ENCODE assay signal across 11 mouse cellular contexts in genomic region chr11:53764581-53764980, GRCm38 (mm10). TPM values are rescaled to one million over a fixed set of nuclear protein-coding genes. Genes with fewer than 3 reads are reported as not detected.
A peak's percentile ranks its signal among the peaks of the same experiment; 100 is the strongest.
DNase-seq lines count a peak whose midpoint lies in the region; ATAC-seq lines count a peak whose summit lies in the region.
"Had no signal": no experiment of that assay in that cellular context is flagged by ENCODE, and none has a peak within 500 bp of the region (broad histone marks: within the 10 kb centered on the region; RNA-seq: fewer than 3 reads in every experiment).

No protein-coding gene starts in this region.

- H3K27me3 ChIP-seq in heart, embryonic 15.5 days, result no peaks in the 10 kb centered on the region
- H3K27me3 ChIP-seq in lung, embryonic 16.5 days (ENCODE audit: control insufficient read depth, insufficient read depth, low read depth, low read length), result no peaks in the 10 kb centered on the region
- H3K27me3 ChIP-seq in intestine, embryonic 15.5 days (replicated peaks), result no peaks in the 10 kb centered on the region

- no peaks in the 10 kb centered on the region for H3K36me3 ChIP-seq in heart, embryonic 15.5 days
- no peaks in the 10 kb centered on the region for H3K36me3 ChIP-seq in lung, embryonic 16.5 days (ENCODE audit: control insufficient read depth, insufficient read depth, low read length)
- H3K36me3 ChIP-seq in intestine, embryonic 15.5 days, result no peaks in the 10 kb centered on the region

- peaks cover 49% of the 10 kb centered on the region for H3K4me1 ChIP-seq in heart, embryonic 15.5 days (replicated peaks)
- H3K4me1 ChIP-seq in lung, embryonic 16.5 days (replicated peaks; ENCODE audit: control insufficient read depth, insufficient read depth, low read length), result peaks cover 48% of the 10 kb centered on the region
- peaks cover 54% of the 10 kb centered on the region for H3K4me1 ChIP-seq in intestine, embryonic 15.5 days (replicated peaks)

- H3K9ac ChIP-seq in heart, embryonic 15.5 days, result no peak overlapping the region
- peak overlapping the region; percentile 72 for H3K9ac ChIP-seq in lung, embryonic 16.5 days (ENCODE audit: low read length)
- no peak overlapping the region for H3K9ac ChIP-seq in intestine, embryonic 15.5 days

- no peak for DNase-seq in heart, postnatal 10 days
- DNase-seq in lung, postnatal 36 days, result no peak
- peak; percentile 30 for DNase-seq in naive thymus-derived CD4-positive, alpha-beta T cell, adult 2 months (ENCODE audit: low read depth)
- no peak for DNase-seq in layer of hippocampus, adult 9-10 months (ENCODE audit: low spot score)
- DNase-seq in urinary bladder, postnatal 14 days (ENCODE audit: low spot score), result no peak

- peak overlapping the region; percentile 93 for H3K27ac ChIP-seq in heart, embryonic 15.5 days
- peak overlapping the region; percentile 99 for H3K27ac ChIP-seq in lung, embryonic 16.5 days (ENCODE audit: low read length)
- peak overlapping the region; percentile 98 for H3K27ac ChIP-seq in intestine, embryonic 15.5 days

- H3K4me2 ChIP-seq in heart, embryonic 15.5 days, result no peak overlapping the region
- H3K4me2 ChIP-seq in lung, embryonic 16.5 days (ENCODE audit: low read depth, low read length), result no peak overlapping the region
- no peak overlapping the region for H3K4me2 ChIP-seq in intestine, embryonic 15.5 days (replicated peaks)

- intact Hi-C loops in heart, postnatal 10 days (cut with DNase I), result no loop called here

- 54% methylated on average over 5 of the region's 5 CpGs for WGBS in heart, embryonic 15.5 days
- WGBS in lung, embryonic 16.5 days, result 49% methylated on average over 5 of the region's 5 CpGs
- 63% methylated on average over 5 of the region's 5 CpGs for WGBS in intestine, embryonic 15.5 days

- no peaks in the 10 kb centered on the region for H3K9me3 ChIP-seq in heart, embryonic 15.5 days (replicated peaks)
- H3K9me3 ChIP-seq in lung, embryonic 16.5 days (ENCODE audit: control insufficient read depth, low read length), result no peaks in the 10 kb centered on the region
- H3K9me3 ChIP-seq in intestine, embryonic 15.5 days, result no peaks in the 10 kb centered on the region

- no peak overlapping the region for H3K4me3 ChIP-seq in heart, embryonic 15.5 days
- H3K4me3 ChIP-seq in lung, embryonic 16.5 days (ENCODE audit: low read length), result no peak overlapping the region
- no peak overlapping the region for H3K4me3 ChIP-seq in intestine, embryonic 15.5 days (replicated peaks)

- no peak for ATAC-seq in heart, embryonic 15.5 days (replicated peaks; ENCODE audit: insufficient number of reproducible peaks, insufficient read depth, low FRiP score, low read depth)
- ATAC-seq in lung, embryonic 16.5 days (ENCODE audit: low read depth), result no peak
- ATAC-seq in intestine, embryonic 15.5 days, result no peak

RNA-seq across cellular contexts. Expression of gene Irf1, which starts 5.2 kb away (rescaled TPM):
- 10.2 and 24.9 TPM in 2 replicates for polyA plus RNA-seq in heart, embryonic 15.5 days (2015; fragmentation: Nextera tagmentation; extraction: Ambion mirVana)
- total RNA-seq in heart, postnatal 10 days (2021), result 10 to 100 TPM; 15.3 to 18.4 TPM
- polyA plus RNA-seq in lung, embryonic 16.5 days (2015; fragmentation: Nextera tagmentation; extraction: Ambion mirVana), result 29.7 and 33.9 TPM in 2 replicates
- 43.5 and 45.9 TPM in 2 replicates for polyA plus RNA-seq in intestine, embryonic 15.5 days (2015; fragmentation: Nextera tagmentation; extraction: Ambion mirVana)

RNA-seq across cellular contexts. Expression of gene Gm17334, which starts 8.4 kb away (rescaled TPM):
- polyA plus RNA-seq in heart, embryonic 15.5 days (2015; fragmentation: Nextera tagmentation; extraction: Ambion mirVana), result 0.15 TPM in 1 of 2 replicates, not detected in the other
- under 1 TPM in 1 of 2 experiments, not detected in 1; 0.30 TPM for total RNA-seq in heart, postnatal 10 days (2021)
- 0.24 and 0.39 TPM in 2 replicates for polyA plus RNA-seq in lung, embryonic 16.5 days (2015; fragmentation: Nextera tagmentation; extraction: Ambion mirVana)
- 0.26 and 0.32 TPM in 2 replicates for polyA plus RNA-seq in intestine, embryonic 15.5 days (2015; fragmentation: Nextera tagmentation; extraction: Ambion mirVana)
- total RNA-seq: left cerebral cortex, postnatal 4 days had no signal

RNA-seq across cellular contexts. Expression of gene Il5, which starts 44.0 kb away (rescaled TPM):
- not detected in 2 replicates for polyA plus RNA-seq in heart, embryonic 15.5 days (2015; fragmentation: Nextera tagmentation; extraction: Ambion mirVana)
- not detected for total RNA-seq in heart, postnatal 10 days (2021)
- not detected in 2 replicates for polyA plus RNA-seq in lung, embryonic 16.5 days (2015; fragmentation: Nextera tagmentation; extraction: Ambion mirVana)
- not detected in 2 replicates for polyA plus RNA-seq in intestine, embryonic 15.5 days (2015; fragmentation: Nextera tagmentation; extraction: Ambion mirVana)
- total RNA-seq: hematopoietic stem cell, adult 5-6 weeks; left cerebral cortex, postnatal 4 days had no signal
- polyA plus RNA-seq: midbrain, embryonic 14.5 days had no signal

RNA-seq across cellular contexts. Expression of gene Rad50, which starts 57.5 kb away (rescaled TPM):
- 17.3 and 19.5 TPM in 2 replicates for polyA plus RNA-seq in heart, embryonic 15.5 days (2015; fragmentation: Nextera tagmentation; extraction: Ambion mirVana)
- 10 to 100 TPM in 1 of 2 experiments, 1 to 10 TPM in 1; 10.0 to 11.2 TPM for total RNA-seq in heart, postnatal 10 days (2021)
- polyA plus RNA-seq in lung, embryonic 16.5 days (2015; fragmentation: Nextera tagmentation; extraction: Ambion mirVana), result 29.5 and 33.7 TPM in 2 replicates
- 30.9 and 35.4 TPM in 2 replicates for polyA plus RNA-seq in intestine, embryonic 15.5 days (2015; fragmentation: Nextera tagmentation; extraction: Ambion mirVana)
